Mouse (Mus musculus) cerebellum, adult 8-10 months (tissue): Measurements from ENCODE around the gene Ghrhr.

ENCODE experiments used
- DNase-seq: peaks from one replicate; pipeline ENCODE4 v3.0.0; 2022

Gene Ghrhr

DNA sequence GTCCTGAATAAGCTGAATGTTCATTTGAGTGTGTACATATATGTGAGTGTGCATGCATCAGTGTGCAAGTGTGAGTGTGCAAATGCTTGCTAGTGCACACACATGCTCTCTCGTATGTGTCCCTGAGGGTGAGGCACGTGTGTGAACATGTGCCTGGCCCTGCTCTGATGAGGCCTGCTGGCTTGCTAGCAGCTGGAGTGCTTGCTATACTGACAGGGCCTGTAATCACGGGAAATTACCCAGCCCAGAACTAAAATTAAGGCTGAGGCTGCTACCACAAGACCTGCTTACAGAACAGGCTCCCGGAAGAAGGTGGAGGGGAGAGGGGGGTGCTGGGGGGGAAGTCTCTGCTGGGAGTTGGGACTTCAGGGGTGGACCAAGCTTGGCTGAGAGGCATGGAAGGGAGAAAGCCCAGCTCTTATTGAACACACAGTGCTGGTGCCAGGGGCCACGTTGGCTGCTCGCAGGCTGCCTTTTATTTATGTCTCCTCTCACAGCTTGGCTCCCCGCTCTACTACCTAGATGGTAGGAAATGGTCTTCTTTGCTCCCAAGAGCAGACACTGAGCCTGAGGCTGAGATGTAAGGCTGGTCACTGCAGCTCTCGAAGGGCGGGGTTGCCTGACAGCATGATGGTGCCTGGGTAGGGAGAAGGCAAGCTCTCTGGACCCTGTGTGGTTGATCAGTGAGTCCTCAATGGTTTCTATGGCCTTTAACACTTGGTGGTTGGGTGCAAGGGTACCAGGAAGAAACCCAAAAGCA is 23.0 kb downstream of the Ghrhr start:
- peak; percentile 29 for DNase-seq

DNA sequence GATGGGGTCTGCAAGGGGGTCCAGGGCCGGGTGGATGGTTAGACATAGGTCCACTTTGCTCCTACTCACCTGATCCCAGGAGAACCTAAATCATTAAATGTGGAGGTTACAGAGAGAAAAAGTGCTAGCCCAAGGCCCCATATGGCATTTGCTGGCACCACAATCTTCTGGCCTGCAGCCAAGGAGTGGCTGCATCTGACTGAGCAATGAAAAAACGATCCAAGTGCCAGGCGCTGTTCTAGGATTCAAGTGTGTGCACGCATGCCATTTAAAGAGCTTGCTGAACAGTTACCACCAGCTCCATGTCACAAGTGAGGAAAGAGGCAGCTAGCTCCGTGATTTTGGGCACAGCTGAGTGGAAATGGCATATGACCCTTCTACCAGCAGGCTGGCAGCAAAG is 23.8 kb downstream of the Ghrhr start:
- DNase-seq = peak; percentile 97

DNA sequence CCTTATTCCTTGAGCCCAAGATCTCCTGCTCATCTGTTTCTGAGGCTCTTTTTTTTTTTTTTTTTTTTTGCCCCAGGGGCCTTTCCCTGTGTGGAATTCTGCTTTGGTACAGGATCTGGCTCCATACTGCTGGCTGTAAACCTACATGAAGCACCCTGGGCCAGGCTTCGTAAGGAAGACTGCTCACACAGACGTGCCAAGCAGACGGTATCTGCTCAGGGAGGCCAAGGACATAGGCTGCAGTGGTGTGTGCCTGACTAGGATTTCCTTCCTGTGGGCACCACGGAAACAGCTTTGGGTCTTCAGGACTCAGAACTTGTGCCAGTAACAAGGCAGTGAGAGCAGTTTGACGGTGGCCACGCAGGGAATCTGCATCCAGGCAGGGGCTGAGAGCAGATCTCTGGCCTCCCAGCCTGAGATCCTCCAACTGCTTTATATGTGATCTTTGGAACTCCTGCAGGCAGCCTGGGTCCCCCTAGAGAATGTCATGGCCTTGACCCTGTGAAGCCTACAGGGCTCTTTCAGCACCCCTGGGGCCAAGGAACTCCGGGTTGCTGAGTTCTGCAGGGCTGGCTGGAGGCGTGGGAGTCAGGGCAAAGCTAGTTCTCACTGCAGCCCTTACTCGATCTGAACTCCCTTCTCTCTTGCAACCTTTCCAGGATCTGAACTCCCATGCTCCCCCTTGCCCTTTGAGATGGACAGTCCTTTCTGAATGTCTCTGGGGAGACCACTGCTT is 26.1 kb downstream of the Ghrhr start:
- no peak for DNase-seq

DNA sequence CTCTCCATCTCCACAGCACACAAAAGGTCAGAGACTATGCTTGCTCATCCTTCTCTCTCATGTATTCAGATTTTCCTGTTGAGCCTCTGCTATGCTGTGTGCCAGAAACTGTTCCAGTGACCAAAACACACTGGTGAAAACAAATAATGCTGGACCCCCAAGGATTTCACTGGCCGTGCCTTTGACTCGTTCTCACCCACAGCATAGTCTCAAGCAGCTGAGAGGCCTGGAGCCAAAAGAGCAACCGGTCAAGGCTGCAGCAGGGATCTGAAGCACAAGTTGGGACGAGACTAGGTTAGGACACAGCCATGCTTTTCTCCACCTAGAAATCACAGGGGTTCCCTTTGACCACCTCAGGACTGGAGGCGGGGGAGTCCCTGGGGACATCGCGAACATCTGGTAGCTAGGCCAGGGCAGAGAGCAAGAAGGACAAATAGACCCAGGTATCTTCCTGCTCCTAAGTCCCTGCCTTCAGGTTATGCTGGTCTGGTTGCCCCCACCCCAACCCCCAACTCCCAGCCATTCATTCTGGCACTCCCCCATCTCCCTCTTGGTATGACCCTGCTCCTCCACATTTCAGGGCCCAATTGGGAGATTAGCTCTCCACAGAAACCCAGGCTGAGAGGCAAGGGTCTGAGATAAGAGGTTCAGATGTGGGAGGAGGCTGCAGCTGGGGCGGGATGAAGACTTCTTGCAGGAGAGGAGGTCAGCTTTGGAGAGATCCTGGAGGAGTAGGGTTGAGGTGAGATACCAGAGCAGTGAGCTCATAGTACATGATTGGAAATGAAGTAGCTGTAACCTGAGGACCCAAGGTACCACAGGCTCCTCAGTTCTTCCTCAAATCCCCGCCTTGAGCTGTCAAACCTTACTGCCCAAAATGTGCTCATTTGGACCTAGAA is 27.6 kb downstream of the Ghrhr start:
- no peak for DNase-seq

DNA sequence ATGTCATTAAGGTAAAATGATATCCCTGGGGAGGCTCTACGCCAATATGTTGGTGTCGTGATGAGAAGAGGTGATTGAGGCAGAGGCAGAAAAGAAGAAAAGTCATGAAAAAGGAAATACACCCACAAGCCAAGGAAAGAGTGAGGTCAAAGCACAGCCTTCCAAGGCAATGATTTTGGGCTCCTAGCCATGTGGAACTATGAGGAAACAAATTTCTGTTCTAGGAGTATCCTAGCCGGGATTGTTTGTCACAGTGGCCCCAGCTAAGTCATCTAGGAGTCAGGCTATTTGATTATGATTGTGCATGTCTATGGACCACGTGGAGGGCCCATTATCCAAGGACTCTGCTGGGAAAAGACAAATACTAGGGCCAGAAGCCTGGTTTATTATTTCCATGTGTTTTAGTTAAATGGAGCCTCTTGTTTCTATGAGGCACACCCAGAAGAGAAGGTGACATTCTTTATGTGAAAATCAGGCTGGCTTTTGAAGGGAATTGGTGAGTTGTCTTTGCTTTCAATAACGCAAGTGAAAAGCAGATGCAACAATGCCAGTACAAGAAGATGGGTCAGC is 28.4 kb downstream of the Ghrhr start:
- no peak for DNase-seq

DNA sequence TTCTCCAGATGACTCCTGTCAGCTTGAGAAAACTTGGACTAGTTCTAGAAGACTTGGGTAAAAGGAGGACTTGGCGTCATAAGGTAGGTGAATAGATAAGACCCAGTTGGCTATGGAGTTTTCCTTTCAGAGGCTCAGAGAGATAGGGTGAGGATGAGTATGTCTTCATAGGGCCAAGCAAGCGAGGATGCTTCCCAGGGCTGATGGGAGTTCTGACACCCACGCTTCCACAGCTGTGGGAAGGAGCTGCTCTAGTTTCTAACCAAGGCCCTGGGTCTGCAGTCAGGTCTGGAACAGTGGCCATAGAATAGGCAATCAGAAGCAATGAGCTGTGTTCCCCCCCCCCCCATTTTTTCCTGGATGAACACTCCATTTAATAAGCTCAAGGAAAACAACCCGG is 31.2 kb downstream of the Ghrhr start:
- DNase-seq = no peak

DNA sequence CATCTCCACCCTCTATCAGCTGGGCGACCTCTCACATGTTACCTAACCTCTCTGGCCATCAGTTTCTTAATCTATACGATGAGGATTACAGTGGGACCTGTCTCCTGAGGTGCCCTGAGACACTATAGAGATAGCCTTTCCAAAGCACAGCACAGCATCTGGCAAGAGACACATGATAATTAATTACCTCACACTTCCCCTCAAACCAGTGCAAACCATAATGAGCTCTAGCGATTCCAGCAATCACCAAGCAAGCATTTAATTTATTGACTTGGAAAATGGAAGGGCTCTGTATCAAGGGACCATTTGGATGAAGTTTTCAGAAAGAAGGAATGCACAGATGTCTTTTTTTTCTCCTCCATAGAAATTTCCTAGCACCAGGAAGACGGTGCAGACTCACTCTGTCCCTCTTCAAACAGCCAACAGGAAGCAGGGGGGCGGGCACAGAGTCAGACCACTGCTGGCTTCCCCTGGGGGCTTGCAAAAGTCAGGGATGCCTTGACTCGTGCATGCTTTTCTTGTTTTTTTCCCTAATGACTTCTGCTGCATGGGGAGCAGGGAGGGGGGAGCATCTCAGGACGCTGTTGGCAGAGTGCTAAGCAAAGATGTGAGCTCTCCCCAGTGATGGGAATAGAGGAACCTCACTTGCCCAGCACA is 34.2 kb downstream of the Ghrhr start:
- no peak for DNase-seq

DNA sequence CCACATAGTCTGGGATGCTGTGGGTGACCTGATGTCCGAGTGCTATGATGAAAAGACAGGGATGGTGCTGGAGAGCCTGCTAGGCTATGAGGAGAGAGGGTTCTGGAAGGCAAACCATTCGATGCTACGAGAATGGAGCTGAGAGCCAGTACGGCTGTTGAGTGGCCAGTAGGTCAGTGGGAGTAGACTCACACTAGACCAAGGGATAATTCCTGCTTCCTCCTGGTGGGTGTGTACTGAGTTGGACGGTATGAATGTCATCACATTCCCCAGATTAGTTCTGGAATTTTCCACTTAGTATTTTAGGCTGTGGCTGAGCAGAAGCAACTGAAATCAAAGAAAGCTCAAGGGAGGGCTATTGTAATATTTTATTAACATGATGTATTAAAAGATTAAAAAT is 34.9 kb downstream of the Ghrhr start:
- no peak for DNase-seq

DNA sequence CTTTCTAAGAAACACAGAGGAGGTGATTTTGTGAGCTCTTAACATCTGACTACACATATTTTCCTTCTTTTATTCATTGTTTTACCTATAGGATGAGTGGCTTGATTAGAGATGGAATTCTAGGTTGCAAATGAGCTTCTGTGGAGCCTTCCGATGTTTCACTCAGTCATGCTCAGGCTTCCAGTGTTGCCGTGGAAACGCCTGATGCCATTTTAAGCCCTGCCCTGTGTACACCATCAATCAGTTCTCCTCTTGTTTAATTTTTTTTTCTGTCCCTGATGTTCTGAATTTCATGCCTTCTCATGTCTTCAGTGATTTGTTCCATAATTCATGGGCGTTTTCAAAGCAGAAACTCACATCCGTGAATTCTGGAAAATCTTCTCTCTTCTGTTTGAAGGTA is 40.1 kb downstream of the Ghrhr start:
- no peak for DNase-seq

DNA sequence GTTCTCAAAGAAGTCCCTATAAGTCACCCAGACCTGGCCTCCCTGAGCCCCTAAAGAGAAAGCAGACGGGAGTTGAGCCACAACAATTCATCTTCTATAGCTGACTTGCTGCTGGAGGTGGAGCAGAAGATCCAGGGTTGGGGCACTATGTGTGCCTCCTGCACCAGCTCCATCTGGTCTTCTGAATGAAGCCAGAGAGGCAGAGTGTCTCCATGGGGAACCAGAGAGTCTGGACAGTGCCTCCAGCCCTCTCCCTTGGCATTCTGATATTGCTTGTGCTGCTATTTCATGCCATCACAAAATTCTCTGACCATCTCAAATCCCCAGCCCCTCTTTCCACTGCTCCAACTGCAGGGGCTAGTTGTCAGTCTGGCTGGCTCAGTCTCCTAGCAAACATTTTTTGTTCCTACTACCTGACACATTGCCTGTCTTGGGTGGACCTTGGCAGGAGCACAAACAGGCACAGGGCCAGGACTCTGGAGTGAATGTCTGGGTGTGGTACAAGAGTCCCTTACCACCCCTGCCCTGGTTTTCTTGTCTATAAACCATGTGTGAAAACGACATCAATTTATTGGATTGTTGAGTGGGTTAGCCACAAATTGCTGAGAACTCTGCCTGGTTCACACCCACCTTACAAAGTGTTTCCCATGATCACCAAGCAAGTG is 42.8 kb downstream of the Ghrhr start:
- peak; percentile 72 for DNase-seq

DNA sequence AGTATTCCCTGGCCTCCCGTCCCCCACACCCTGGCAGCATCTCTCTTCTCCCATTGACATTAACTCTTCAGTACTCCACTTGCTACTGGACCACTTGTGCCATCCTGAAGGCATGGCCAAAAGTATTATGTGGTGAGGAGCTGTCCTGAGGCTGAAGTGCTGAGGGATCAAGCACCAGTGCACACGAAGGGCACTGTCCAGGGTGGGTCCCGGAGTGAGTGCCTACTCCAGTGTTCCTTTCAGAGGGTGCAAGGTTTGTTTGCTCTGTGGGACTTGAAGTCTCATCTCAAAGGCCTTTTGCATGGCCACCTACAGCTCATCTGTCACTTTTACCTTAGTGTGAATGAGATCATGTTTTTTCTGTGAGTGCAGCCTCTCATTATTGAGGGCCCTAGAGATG is 44.3 kb downstream of the Ghrhr start:
- no peak for DNase-seq

DNA sequence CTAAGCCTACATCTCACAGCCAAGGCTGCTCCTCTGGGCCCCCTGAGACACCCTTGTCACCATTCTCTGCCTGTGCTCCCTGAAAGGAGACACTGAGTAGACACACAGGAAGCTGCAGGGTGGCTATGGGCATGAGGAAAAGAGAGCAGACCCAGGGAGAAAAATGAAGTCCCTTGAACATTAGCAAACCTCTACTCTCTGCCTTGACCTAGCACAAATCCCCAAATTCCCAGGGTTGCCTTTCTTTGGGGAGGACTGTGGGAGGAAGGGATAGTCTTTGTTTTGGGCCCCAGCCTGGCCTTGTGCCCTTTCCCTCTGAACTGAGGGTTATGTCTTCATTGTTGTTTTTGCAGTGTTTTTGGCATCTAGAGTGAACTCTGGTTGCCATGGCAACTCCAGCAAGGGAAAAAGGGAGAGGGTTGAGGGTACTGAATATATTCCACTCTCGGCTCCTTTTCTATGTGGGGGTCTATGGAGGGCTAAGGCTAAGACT is 44.8 kb downstream of the Ghrhr start:
- DNase-seq = no peak

DNA sequence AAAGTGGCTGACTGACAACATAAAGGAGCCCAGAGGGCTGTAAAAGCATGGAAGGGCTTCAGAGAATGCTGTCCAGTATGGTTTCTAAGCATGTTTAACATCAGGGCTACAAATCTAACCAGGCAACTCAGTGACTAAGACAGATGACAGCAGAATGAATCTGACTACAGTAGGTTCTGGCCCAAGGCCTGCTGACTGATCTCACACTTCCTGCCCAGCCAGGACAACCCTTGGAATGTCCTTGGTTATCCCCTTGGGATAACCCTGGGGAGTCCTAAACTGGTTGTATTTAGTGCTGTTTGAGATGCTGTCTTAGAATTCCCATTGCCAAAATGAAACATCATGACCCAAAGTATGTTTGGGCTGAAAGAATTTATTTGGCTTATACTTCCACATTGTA is 56.0 kb downstream of the Ghrhr start:
- no peak for DNase-seq

DNA sequence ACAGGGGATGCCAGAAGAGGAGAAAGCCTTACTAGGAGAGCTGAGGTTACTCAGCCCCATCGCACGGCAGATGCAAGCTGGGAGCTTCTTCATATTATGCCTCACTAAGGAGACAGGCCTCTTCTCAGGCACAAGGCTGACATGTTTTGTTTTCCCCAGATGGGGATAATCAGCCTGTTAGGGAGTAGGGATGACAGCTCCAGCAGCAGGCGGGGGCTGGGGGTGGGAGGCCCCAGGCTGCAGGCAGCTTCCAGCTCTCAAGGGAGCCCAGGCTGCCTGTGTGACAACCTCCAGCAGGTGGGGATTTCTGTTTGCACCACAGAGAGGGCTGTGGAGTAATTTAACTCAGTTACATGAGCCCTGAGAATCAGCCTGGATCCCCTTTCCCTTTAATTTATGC is 58.3 kb downstream of the Ghrhr start:
- DNase-seq = no peak

DNA sequence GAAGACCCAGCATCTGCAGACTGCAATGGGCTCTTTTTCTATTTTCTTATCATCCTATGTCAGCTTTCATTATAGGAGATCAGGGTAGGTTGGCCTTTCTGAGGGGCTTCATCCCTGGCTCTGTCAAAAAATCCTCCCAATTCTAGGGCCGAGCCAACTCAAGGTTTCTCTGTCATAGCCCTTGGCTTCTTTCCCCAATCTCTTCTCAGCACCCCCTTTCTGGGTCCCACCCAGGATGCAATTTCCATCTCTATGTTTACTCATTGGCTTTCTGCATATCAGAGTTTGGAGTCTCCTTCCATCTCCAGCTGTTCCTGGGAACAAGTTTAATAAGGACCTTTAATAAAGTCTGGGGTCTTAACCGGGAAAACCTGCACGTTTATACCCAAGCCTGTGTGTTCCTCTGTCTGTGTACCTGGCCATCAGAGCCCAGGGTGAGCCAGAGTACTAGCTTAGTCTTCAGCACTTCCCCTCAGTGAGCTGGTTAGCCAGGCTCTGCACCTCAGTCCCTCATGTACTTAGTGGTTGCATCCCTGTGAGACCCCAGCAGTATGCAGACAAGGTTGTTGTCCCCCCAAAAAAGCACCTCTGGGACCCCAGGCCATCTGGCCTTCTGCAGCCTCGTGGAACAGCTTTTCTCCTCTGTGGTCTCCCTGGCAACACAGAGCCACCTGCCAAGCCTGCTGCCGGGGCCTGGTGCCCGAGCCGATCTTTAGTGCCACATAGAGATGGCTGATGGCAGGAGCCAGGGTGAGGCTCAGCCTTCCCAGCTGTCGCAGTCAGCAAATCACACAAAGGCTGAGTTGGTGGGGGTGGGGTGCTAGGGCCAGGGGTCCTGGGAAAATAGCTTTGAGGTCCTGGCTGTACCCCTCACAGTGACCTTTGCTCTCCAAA is 59.4 kb downstream of the Ghrhr start:
- DNase-seq = peak; percentile 55

DNA sequence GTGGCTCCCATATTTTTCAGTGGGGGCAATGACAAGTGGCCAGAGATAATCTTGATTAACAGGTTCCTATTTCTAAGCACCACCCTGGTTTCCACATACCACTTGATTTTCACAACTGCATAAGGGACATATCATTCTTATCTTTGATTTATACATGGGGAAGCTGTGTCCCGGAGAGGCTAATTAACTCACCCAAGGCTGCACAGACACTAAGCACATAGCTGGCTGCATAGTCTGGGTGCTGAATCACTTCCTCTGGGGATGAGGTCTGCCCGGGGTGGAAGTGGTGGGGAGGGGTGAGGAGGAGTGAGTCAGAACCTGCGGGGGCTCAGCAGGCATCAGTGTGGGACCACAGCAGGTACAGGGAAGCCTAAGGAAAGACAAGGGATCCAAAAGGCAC is 61.8 kb downstream of the Ghrhr start:
- DNase-seq = no peak
